Mouse (Mus musculus) heart, adult 8-10 months (tissue): Measurements from ENCODE around the gene Prkcg. TPM values are rescaled to one million over a fixed set of nuclear protein-coding genes. Genes with fewer than 3 reads are reported as not detected.
A peak's percentile ranks its signal among the peaks of the same experiment; 100 is the strongest.

Experiments used
- DNase-seq: peaks from one replicate; pipeline ENCODE4 v3.0.0; 2022; ENCODE audit warnings: low spot score
- total RNA-seq, 4 experiments: library from RNA; stranded (reverse); gene quantifications; 2 replicates each; pipeline ENCODE4 v1.2.4; 2022

Prkcg gene
- total RNA-seq, 4 experiments from 2014 or later = 0.57 to 1.8 (median 1.1) TPM

- no peak for DNase-seq
These were observed 76.7 kb downstream of the Prkcg start for GRCm38 (mm10) chr7:3365547-3366279.

- DNase-seq = no peak
These were observed 77.9 kb downstream of the Prkcg start for GRCm38 (mm10) chr7:3366705-3367516.

DNA sequence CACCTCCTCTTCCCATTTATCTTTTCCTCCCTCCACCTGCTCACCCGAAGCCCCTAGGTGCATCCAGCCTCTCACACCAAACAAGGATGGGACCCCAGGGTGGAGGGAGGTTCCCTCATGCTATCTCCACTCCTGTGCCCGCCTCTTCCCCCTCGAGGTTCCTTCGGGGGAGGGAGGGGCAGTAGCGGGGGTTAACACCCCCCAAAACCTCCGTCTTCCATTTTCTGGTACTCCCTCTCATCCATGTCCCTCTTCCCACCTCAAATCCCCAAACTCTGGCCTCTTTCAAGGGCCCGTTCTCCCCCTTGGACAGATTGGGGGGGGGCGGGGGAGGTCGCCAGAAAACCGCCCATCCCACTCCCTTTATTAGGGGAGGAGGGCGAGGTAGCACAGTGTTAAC lies 78.6 kb downstream of the Prkcg start:
- DNase-seq = no peak

DNA sequence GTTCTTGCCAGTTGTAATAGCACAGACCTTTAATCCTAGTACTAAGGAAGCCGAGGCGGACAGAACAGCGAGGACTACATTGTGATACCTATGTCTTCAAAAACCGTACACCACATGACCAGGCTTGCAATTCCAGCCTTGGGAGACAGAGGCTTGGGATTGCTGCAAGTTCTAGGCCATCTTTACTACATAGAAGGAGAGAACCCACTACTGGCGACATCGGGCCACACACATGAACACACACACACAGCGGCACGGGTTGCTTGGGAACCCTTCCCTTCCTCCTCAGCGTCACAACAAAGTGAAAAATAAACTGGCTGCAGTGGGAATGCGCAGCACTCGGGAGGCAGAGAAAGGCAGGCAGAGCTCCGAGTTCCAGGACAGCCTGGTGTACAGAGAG lies 79.3 kb downstream of the Prkcg start:
- DNase-seq = no peak

DNA sequence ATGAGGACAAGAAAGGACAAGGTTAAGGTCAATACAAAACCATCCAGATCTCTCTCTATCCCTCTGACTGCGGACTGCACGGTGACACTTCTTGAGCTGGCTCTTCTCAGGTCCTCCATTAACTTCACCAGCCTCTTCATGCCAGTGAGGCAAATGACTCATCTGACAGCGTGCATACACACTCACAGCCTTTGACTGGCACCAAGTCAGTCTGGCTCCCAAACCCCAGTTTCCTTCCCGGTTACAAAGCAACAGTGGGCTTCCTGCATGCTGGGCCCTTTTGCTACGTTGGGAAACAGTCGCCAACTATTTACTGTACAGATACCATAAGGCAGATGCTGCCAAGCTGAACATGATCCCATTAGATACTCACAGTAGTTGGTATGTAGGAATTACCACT lies 80.2 kb downstream of the Prkcg start:
- no peak for DNase-seq

GRCm38 (mm10) chr7:3370407-3370806 lies 81.4 kb downstream of the Prkcg start:
- no peak for DNase-seq

DNA sequence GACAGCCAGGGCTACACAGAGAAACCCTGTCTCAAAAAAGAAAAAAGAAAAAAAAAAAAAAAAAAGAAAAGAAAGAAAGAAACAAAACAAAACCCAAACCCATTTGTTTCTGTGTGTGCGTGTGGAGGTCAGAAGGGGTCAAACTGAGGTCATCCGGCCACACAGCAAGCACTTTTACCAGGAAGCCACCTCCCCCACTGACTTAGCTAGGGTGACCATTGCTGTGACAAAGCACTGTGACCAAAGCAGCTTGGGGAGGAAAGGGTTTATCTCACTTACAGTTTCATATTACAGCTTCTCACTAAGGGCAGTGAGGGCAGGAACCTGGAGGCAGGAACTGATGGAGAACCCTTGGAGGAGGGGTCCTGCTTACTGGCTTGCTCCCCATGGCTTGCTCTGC lies 83.4 kb downstream of the Prkcg start:
- no peak for DNase-seq

DNA sequence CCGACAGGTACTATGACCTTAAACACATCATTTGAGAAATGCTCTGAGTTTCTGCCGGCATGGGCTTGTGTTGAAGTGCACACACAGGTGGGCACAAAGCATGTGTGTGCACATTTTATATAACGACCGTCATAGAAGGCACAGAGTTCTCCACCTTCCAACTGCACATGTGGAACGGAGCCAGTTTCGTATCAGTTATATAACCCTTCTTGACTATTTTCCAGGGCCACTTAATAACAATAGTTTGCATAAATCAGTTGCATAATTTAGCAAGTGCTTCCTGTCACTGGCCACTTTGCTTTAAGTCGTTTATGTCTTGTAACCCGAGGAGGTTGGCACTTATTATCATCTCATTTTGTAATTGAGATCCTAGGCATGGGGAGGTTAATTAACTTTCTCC lies 84.8 kb downstream of the Prkcg start:
- no peak for DNase-seq

DNA sequence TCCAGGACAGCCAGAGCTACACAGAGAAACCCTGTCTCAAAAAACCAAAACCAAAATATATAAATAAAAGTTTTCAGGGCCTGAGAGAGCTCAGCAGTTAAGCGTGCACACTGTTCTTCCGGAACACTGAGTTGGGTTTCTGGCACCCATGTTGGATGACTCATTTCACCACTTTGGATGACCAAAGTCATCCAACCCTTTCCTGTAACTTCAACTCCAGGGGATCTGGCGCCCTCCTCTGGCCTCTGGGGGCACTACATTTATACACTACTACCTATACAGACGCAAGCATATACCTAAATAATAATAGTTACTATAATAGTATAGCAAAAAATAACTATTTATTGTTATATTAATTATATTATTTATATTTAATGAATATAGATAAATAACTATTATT lies 87.9 kb downstream of the Prkcg start:
- DNase-seq = peak; percentile 71

Other genes with a start within 250 kb of the Prkcg start
- not detected for gene AU018091, start 120.0 kb upstream of the Prkcg start, total RNA-seq
- gene Nlrp12, start 39.4 kb upstream of the Prkcg start, total RNA-seq = under 1 TPM in 1 of 4 experiments, not detected in 3; 0.12 TPM
- 100 to 1,000 TPM in 3 of 4 experiments, 10 to 100 TPM in 1; 93.9 to 139 (median 128) TPM for gene Myadm, start 99 bp upstream of the Prkcg start, total RNA-seq
- 1 to 10 TPM; 3.0 to 3.6 (median 3.3) TPM for gene Cacng7, start 43.8 kb downstream of the Prkcg start, total RNA-seq
- not detected for gene Cacng8, start 101.5 kb downstream of the Prkcg start, total RNA-seq
- gene Cacng6, start 135.0 kb downstream of the Prkcg start, total RNA-seq = 1 to 10 TPM; 2.0 to 4.4 (median 2.5) TPM
- gene Tarm1, start 213.4 kb downstream of the Prkcg start, total RNA-seq = not detected